In genomic region chr10:21055254-21055885, GRCm38 (mm10) we compare ENCODE assay signal across 9 mouse cellular contexts.
A peak's percentile ranks its signal among the peaks of the same experiment; 100 is the strongest.
DNase-seq lines count a peak whose midpoint lies in the region; ATAC-seq and TF ChIP-seq lines count a peak whose summit lies in the region.
"Had no signal": no experiment of that assay in that cellular context is flagged by ENCODE, and none has a peak within 500 bp of the region (broad histone marks: within the 10 kb centered on the region; RNA-seq: fewer than 3 reads in every experiment).

No protein-coding gene starts in this region.

- H3K4me1 ChIP-seq in kidney, embryonic 14.5 days (ENCODE audit: control insufficient read depth, insufficient read depth, low read length), result peaks cover 7% of the 10 kb centered on the region; the same call in 1 of the 2 replicates
- peaks cover 76% of the 10 kb centered on the region for H3K4me1 ChIP-seq in megakaryocyte, embryonic 14.5 days

- H3K27ac ChIP-seq in kidney, embryonic 14.5 days (ENCODE audit: low read depth, low read length), result no peak overlapping the region

- no peak for TF ChIP-seq CTCF in brain, embryonic 14.5 days (IDR thresholded peaks at IDR 0.05; ENCODE audit: borderline replicate concordance, extremely low read depth, insufficient read depth, insufficient read length)

- TF ChIP-seq POLR2A in brain, embryonic 14.5 days (IDR thresholded peaks at IDR 0.05; ENCODE audit: borderline replicate concordance, extremely low read depth, insufficient read depth, insufficient read length, poor library complexity, severe bottlenecking), result no peak

- 13% methylated on average over 17 of the region's 17 CpGs for WGBS in kidney, embryonic 14.5 days

- no peak for DNase-seq in kidney, postnatal 25 days
- peak; percentile 33 for DNase-seq in brain, embryonic 14.5 days (ENCODE audit: low read depth)
- DNase-seq in heart, postnatal 10 days, result peak; percentile 25 to 38
- no peak for DNase-seq in urinary bladder, postnatal 4 days (ENCODE audit: low spot score in 2 of 2)
- no peak for DNase-seq in right cerebral cortex, postnatal 36 days (ENCODE audit: low spot score in 2 of 2)

- H3K36me3 ChIP-seq in kidney, embryonic 14.5 days (ENCODE audit: control insufficient read depth, insufficient read depth, low read length), result no peaks in the 10 kb centered on the region
- peaks cover 2% of the 10 kb centered on the region for H3K36me3 ChIP-seq in megakaryocyte, embryonic 14.5 days (replicated peaks; ENCODE audit: low read length)

- H3K4me3 ChIP-seq in kidney, embryonic 14.5 days (ENCODE audit: low read length), result peak overlapping the region; percentile 23
- peak overlapping the region; percentile 85 for H3K4me3 ChIP-seq in megakaryocyte, embryonic 14.5 days (replicated peaks)
- H3K4me3 ChIP-seq: myocyte had no signal

- H3K9ac ChIP-seq in kidney, embryonic 14.5 days (ENCODE audit: low read depth, low read length), result no peak overlapping the region

- peak; percentile 32; the same call in 1 of the 2 replicates for ATAC-seq in kidney, embryonic 14.5 days (ENCODE audit: low FRiP score, low TSS enrichment)
- no peak for ATAC-seq in erythroid progenitor cell, adult 5-6 weeks (replicated peaks; ENCODE audit: low FRiP score, poor library complexity, severe bottlenecking)

- intact Hi-C loops in heart, postnatal 10 days (cut with DNase I), result no loop called here

- H3K27me3 ChIP-seq in kidney, embryonic 14.5 days (ENCODE audit: control insufficient read depth, insufficient read depth, low read length), result 0 out of 2 replicates have a peak, but pooled peaks cover 3% of the 10 kb centered on the region
- no peaks in the 10 kb centered on the region for H3K27me3 ChIP-seq in megakaryocyte, embryonic 14.5 days (replicated peaks)

- H3K9me3 ChIP-seq in kidney, embryonic 14.5 days (ENCODE audit: control insufficient read depth, low read length), result no peaks in the 10 kb centered on the region
- H3K9me3 ChIP-seq in megakaryocyte, embryonic 14.5 days, result no peaks in the 10 kb centered on the region

- peak overlapping the region; percentile 27 for H3K4me2 ChIP-seq in kidney, embryonic 14.5 days (replicated peaks; ENCODE audit: low read depth, low read length)

Comparison
In these comparisons a context has a peak if more than half of its experiments do, and no peak if none do; other contexts are left out.
1. DNase-seq: peak in brain, embryonic 14.5 days (single experiment) and heart, postnatal 10 days (2 of 2); none in kidney, postnatal 25 days (0 of 2), urinary bladder, postnatal 4 days (0 of 2) and right cerebral cortex, postnatal 36 days (0 of 2).